Mouse (Mus musculus): ENCODE measurements around the gene Esp3.
"Not testable (repeated sequence)": the region's sequence is repeated elsewhere in the genome, so short reads cannot be mapped to it uniquely, and the experiment has no call there.

Gene Esp3

DNA sequence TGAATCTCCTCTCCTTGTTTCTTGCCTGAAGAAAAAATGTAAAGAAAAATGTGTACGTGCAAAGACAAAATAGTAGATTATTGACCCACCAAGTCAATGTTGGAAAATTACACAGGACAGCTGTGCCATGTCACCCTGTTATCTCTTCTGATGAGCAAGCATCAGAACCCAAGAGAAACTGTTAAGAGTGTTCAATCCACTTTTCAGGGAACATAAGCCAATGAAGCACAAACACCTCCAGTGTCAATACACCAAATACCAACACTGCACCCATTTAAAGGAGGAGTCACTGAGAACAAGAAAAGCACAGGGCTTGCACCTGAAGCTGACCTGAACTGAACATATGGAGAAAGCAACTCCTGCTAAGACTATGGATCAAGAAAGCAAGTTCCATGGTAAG, at the start of gene Esp3:
TSS of gene Esp3 (plus strand) at position 301 of the 400 bp plus-strand sequence.
- DNase-seq: not testable (repeated sequence)

GRCm38 (mm10) chr17:40583906-40584305, 48.0 kb upstream of the Esp3 start:
- DNase-seq: not testable (repeated sequence)

GRCm38 (mm10) chr17:40591297-40591696, 40.6 kb upstream of the Esp3 start:
- no peak for DNase-seq

GRCm38 (mm10) chr17:40598294-40598693, 33.6 kb upstream of the Esp3 start, which contains the start of gene Esp4:
Gene Esp4, plus strand, starts transcription at chr17:40598594.
- no peak for DNase-seq

DNA sequence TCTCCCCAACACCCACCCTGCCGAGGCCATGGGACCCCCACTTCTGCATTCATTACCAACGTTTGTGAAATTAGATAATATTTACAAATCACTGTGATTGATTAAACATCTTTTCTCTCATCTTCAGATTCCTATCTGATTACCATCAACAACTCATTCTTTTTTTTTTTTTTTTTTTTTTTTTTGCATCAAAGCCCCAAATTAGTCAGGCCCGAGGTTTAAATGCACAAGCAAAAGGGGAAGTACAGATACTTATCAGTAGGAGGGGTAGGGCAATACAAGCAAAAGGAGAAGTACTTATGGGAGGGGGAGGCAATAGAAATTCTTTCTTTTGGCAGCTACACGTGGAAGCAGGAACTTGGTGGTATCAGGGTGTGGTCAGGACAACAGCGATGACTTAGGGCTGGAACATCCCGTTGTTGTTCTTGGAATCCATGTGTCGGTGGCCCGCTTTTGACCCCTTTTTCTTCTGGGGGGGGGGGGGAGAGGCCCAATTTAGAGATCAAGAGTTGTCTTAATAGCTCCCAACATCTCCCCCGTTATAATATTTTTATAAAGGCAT, 30.3 kb downstream of the Esp3 start:
- not testable (repeated sequence) for DNase-seq

GRCm38 (mm10) chr17:40663161-40663811, 31.4 kb downstream of the Esp3 start:
- not testable (repeated sequence) for DNase-seq
